Mouse (Mus musculus) lung, postnatal 0 days (tissue): Measurements from ENCODE around the gene Klk11. TPM values are rescaled to one million over a fixed set of nuclear protein-coding genes. Genes with fewer than 3 reads are reported as not detected.

Experiments used
- ATAC-seq: fragments of 200-750 bp; cut with Nextera tagmentation; 2 replicates; pipeline ENCODE4 v1.8.0; 2017; ENCODE audit warnings: moderate library complexity
- DNase-seq: peaks from one replicate; pipeline ENCODE4 v3.0.0-alpha.2; 2016; ENCODE audit warnings: low spot score
- H3K27ac ChIP-seq: fragments of 300-500 bp; sonication (generic); 2 replicates; pipeline ENCODE4 v1.5.1; 2014; ENCODE audit warnings: antibody characterized with exemption, mild to moderate bottlenecking, low read length, mixed read lengths
- H3K27me3 ChIP-seq: fragments of 300-500 bp; sonication (generic); replicated peaks from 2 replicates; pipeline ENCODE4 v1.6.1; 2014; ENCODE audit warnings: low read length, mixed read lengths; ENCODE audit not compliant: insufficient read depth
- H3K36me3 ChIP-seq: fragments of 300-500 bp; sonication (generic); 2 replicates; pipeline ENCODE4 v1.6.1; 2014; ENCODE audit warnings: low read length, mixed read lengths; ENCODE audit not compliant: insufficient read depth
- H3K4me1 ChIP-seq: fragments of 300-500 bp; sonication (generic); 2 replicates; pipeline ENCODE4 v1.6.1; 2014; ENCODE audit warnings: antibody characterized with exemption, low read depth, low read length, mixed read lengths; ENCODE audit not compliant: insufficient read depth
- H3K4me2 ChIP-seq: fragments of 300-500 bp; sonication (generic); replicated peaks from 2 replicates; pipeline ENCODE4 v1.6.1; 2014; ENCODE audit warnings: low read depth, mild to moderate bottlenecking, low read length, moderate library complexity, mixed read lengths
- H3K4me3 ChIP-seq: fragments of 300-500 bp; sonication (generic); 2 replicates; pipeline ENCODE4 v1.5.1; 2014; ENCODE audit warnings: low read depth, low read length
- H3K9ac ChIP-seq: fragments of 300-500 bp; sonication (generic); replicated peaks from 2 replicates; pipeline ENCODE4 v1.6.1; 2014; ENCODE audit warnings: low read depth, mild to moderate bottlenecking
- H3K9me3 ChIP-seq: fragments of 300-500 bp; sonication (generic); 2 replicates; pipeline ENCODE4 v1.6.1; 2016; ENCODE audit warnings: low read length, mixed read lengths
- CTCF ChIP-seq: IDR thresholded peaks from 2 replicates; pipeline ENCODE4 v1.5.1; 2016; ENCODE audit warnings: antibody characterized with exemption, mild to moderate bottlenecking
- EP300 ChIP-seq: IDR thresholded peaks from 2 replicates; pipeline ENCODE4 v1.6.1; 2016; ENCODE audit warnings: antibody characterized with exemption, mild to moderate bottlenecking, control low read depth
- WGBS: fragments of 180-500 bp; shearing (Covaris S2); extraction: QIAGEN DNeasy Blood & Tissue Kit; methylation state at CpG from one replicate; pipeline ENCODE4 v1.1.7; 2014; 5-methylcytosine and 5-hydroxymethylcytosine counted together
- polyA plus RNA-seq: library from polyadenylated mRNA; unstranded; fragments of >200 nt; fragmentation: Nextera tagmentation; extraction: Ambion mirVana; gene quantifications from 2 replicates; pipeline ENCODE4 v1.2.1, GENCODE M21; 2015

Klk11 gene
- polyA plus RNA-seq, result 1.2 and 1.3 TPM in 2 replicates

DNA sequence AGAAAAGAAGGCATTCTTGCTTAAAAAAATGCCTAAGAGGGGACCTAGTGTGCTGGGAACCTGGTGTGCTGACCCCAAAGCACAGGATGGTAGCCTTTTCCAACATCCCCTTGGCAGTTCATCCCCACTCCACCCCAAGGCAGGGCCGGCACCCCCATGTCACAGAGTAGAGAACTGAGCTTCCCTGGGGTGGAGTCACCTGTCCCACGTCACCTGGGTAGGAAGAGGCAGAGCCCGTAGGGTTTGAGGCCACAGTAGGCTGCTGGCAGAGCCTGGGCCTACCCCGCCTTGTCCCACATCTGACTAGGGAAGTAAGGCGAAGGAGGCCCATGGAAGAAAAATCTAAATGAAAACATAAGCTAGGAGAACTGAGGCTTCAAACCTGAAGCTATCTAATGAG is at the start of gene Klk11:
Gene Klk11 (plus strand): TSS at position 241 of the 400 bp plus-strand sequence.
- DNase-seq (no peak), ATAC-seq (no peak)
- no peak for TF ChIP-seq EP300
- TF ChIP-seq CTCF, result no peak
- 85% methylated on average over 5 of the region's 5 CpGs for WGBS
- Histone ChIP-seq H3K9me3 (no peaks in the 10 kb centered on the region), H3K9ac (no peak within 1 kb of the TSS), H3K36me3 (no peaks in the 10 kb centered on the region), H3K27ac (no peak within 1 kb of the TSS), H3K4me1 (no peaks in the 10 kb centered on the region), H3K4me3 (no peak within 1 kb of the TSS), H3K27me3 (no peaks in the 10 kb centered on the region), H3K4me2 (no peak within 1 kb of the TSS)

DNA sequence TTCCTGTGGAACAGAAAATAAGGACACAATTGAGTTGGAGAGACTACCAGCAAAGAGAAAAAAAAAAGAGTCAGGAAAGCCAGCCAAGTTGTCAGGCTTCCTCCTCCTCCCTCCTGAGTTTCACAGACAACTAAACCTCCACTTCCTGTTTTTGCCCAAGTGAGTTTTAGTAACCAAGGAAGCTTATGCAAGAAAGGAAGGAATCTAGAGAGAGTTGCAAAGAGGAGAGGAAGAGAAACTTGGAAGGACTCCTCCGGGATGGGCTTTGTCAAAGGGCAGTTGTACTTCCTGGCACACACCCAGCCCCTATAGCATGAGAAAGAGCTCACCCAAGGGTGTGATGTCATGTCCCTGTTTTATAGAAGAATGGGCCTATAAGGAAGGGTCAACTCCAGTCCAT is 26.6 kb upstream of the Klk11 start:
- ATAC-seq (peak; percentile 74), DNase-seq (peak; percentile 79)
- WGBS, result 25% methylated on average over 1 of the region's 1 CpGs
- no peaks in the 10 kb centered on the region for H3K4me1 ChIP-seq
- H3K27me3 ChIP-seq, result no peaks in the 10 kb centered on the region
- H3K36me3 ChIP-seq, result no peaks in the 10 kb centered on the region
- H3K9ac ChIP-seq, result no peak overlapping the region
- no peak overlapping the region for H3K4me3 ChIP-seq
- H3K27ac ChIP-seq, result peak overlapping the region; percentile 51
- H3K9me3 ChIP-seq, result no peaks in the 10 kb centered on the region
- no peak overlapping the region for H3K4me2 ChIP-seq
- no peak for TF ChIP-seq CTCF
- TF ChIP-seq EP300, result peak; percentile 58

DNA sequence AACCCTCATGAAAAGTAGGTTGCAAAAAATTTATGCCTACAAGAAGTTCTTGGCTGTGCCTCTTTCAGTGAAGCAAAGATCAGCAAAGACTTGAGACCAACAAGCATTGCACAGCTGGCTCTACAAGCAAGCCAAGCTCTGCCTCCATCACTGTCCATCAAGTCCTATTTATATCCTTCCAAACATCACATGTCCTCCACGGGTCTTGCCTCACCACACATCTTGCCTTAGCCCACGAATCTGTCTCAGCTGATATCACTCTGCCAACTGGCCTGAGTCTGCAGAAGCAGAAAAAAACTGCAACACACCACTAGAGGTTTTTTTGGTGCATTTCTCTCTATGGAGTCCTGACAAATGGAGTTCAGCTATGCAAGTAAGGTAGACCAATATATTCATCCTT is 21.6 kb upstream of the Klk11 start:
- TF ChIP-seq EP300 (no peak), CTCF (no peak)
- Histone ChIP-seq H3K27ac (no peak overlapping the region), H3K4me2 (no peak overlapping the region), H3K9me3 (no peaks in the 10 kb centered on the region), H3K9ac (no peak overlapping the region), H3K27me3 (no peaks in the 10 kb centered on the region), H3K4me3 (no peak overlapping the region), H3K36me3 (no peaks in the 10 kb centered on the region), H3K4me1 (no peaks in the 10 kb centered on the region)
- ATAC-seq (no peak), DNase-seq (no peak)
- WGBS, result 51% methylated on average over 2 of the region's 2 CpGs

DNA sequence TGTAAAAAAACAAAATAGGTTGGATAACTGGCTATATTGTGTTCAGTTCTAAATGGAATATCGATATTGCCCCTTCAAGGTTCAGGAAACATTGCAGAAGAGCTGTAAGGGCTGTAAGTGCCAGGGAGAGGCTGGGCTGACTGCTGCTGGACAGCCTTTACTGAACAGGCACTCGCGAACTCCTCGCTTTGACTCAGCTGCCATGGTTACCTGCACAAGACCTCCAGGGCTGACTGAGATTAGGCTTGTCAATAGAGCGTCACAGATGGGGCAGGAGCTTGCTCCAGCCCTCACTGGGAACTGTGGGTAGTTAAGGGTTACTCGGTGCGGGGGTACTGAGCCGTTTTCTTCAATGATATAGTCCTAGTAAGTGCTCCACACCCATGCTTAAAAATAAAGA is 7.9 kb upstream of the Klk11 start:
- 31% methylated on average over 8 of the region's 8 CpGs for WGBS
- Histone ChIP-seq H3K27ac (no peak overlapping the region), H3K36me3 (no peaks in the 10 kb centered on the region), H3K4me2 (no peak overlapping the region), H3K27me3 (no peaks in the 10 kb centered on the region), H3K4me1 (no peaks in the 10 kb centered on the region), H3K9me3 (no peaks in the 10 kb centered on the region), H3K9ac (no peak overlapping the region), H3K4me3 (no peak overlapping the region)
- ATAC-seq (no peak), DNase-seq (no peak)
- TF ChIP-seq CTCF, result no peak

DNA sequence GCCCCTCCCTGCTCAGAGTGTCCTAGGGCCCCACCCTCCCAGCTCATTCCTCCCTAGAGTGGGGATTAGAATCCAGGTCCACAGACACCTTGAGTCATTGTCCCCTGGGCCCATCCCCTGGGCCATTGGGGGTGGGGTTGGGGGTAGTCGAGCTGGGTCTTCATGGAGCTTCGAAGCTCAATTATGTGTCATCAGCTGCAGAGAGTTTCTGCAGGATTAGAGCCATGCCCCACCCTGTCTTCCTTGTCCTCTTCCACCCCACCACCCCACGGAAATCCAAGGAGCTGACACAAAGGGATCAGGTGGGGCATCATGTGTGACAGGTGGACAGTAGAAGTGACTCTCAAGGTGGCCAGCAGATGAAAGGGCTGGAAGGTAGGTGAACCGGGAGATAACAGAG is 5.8 kb upstream of the Klk11 start, which contains the start of gene Klk12:
Gene Klk12 (plus strand): TSS at position 301 of the 400 bp plus-strand sequence.
- DNase-seq (no peak), ATAC-seq (no peak)
- H3K4me2 ChIP-seq, result no peak within 1 kb of the TSS
- WGBS, result 70% methylated on average over 4 of the region's 4 CpGs
- no peaks in the 10 kb centered on the region for H3K36me3 ChIP-seq
- H3K9ac ChIP-seq, result no peak within 1 kb of the TSS
- no peaks in the 10 kb centered on the region for H3K4me1 ChIP-seq
- H3K27me3 ChIP-seq, result no peaks in the 10 kb centered on the region
- TF ChIP-seq EP300, result no peak
- TF ChIP-seq CTCF, result no peak
- H3K9me3 ChIP-seq, result no peaks in the 10 kb centered on the region
- no peak within 1 kb of the TSS for H3K27ac ChIP-seq
- H3K4me3 ChIP-seq, result no peak within 1 kb of the TSS

DNA sequence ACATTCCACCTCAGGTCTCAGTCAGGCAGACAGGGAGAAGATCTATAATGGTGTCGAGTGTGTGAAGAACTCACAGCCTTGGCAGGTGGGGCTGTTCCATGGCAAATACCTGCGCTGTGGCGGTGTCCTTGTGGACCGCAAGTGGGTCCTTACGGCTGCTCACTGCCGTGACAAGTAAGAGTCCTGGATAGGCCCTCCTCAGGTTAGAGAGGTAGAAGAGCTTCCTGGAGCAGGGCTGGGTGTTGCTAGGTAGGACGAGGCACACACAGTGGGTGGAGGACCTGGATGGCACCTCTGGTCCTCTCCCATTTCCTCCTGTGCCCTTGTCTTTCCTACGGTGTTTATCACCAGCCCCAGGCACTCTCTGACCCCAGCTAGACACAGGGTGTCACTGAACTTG is 4.8 kb upstream of the Klk11 start:
- Histone ChIP-seq H3K36me3 (no peaks in the 10 kb centered on the region), H3K9ac (no peak overlapping the region), H3K9me3 (no peaks in the 10 kb centered on the region), H3K4me2 (no peak overlapping the region), H3K4me1 (no peaks in the 10 kb centered on the region), H3K27me3 (no peaks in the 10 kb centered on the region), H3K4me3 (no peak overlapping the region), H3K27ac (no peak overlapping the region)
- WGBS, result 78% methylated on average over 8 of the region's 8 CpGs
- ATAC-seq (no peak), DNase-seq (no peak)
- no peak for TF ChIP-seq CTCF
- TF ChIP-seq EP300, result no peak

DNA sequence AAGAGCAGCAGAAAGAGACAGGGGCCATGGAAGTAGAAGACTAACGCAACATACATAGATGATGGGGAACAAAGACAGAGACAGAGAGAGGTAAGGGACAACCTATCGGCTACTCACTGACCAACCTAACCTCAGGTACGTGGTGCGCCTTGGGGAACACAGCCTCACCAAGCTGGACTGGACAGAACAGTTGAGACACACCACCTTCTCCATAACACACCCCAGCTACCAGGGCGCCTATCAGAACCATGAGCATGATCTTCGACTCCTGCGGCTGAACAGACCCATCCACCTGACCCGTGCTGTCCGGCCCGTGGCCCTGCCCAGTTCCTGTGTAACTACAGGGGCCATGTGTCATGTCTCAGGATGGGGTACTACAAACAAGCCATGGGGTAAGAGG is 3.7 kb upstream of the Klk11 start:
- H3K27me3 ChIP-seq, result no peaks in the 10 kb centered on the region
- no peaks in the 10 kb centered on the region for H3K9me3 ChIP-seq
- DNase-seq (no peak), ATAC-seq (no peak)
- no peak overlapping the region for H3K9ac ChIP-seq
- H3K4me3 ChIP-seq, result no peak overlapping the region
- H3K36me3 ChIP-seq, result no peaks in the 10 kb centered on the region
- TF ChIP-seq CTCF (no peak), EP300 (no peak)
- no peak overlapping the region for H3K4me2 ChIP-seq
- H3K4me1 ChIP-seq, result no peaks in the 10 kb centered on the region
- WGBS, result 93% methylated on average over 10 of the region's 10 CpGs
- H3K27ac ChIP-seq, result no peak overlapping the region
